Mouse (Mus musculus): Measurements from ENCODE around the gene Chchd6.

The Chchd6 gene

GRCm38 (mm10) chr6:89510154-89510553 lies 85.3 kb downstream of the Chchd6 start:
- peak; percentile 85 for ATAC-seq (ENCODE audit: low TSS enrichment)

- no peak for ATAC-seq (ENCODE audit: low TSS enrichment)
Measured at GRCm38 (mm10) chr6:89508725-89509124, 86.7 kb downstream of the Chchd6 start.

- no peak for ATAC-seq (ENCODE audit: low TSS enrichment)
Measured at GRCm38 (mm10) chr6:89508263-89508662, 87.2 kb downstream of the Chchd6 start.

- no peak for ATAC-seq (ENCODE audit: low TSS enrichment)
Measured at GRCm38 (mm10) chr6:89499961-89500360, 95.5 kb downstream of the Chchd6 start.

- peak; percentile 88 for ATAC-seq (ENCODE audit: low TSS enrichment)
Measured at GRCm38 (mm10) chr6:89498764-89499516, 96.5 kb downstream of the Chchd6 start.

- no peak for ATAC-seq (ENCODE audit: low TSS enrichment)
Measured at GRCm38 (mm10) chr6:89496916-89497315, 98.5 kb downstream of the Chchd6 start.

- ATAC-seq (ENCODE audit: low TSS enrichment), result no peak
Measured at GRCm38 (mm10) chr6:89492368-89492767, 103.1 kb downstream of the Chchd6 start.

GRCm38 (mm10) chr6:89490369-89490768 lies 105.1 kb downstream of the Chchd6 start:
- ATAC-seq (ENCODE audit: low TSS enrichment), result no peak

- no peak for ATAC-seq (ENCODE audit: low TSS enrichment)
Measured at GRCm38 (mm10) chr6:89489533-89489932, 105.9 kb downstream of the Chchd6 start.

GRCm38 (mm10) chr6:89486055-89486454 lies 109.4 kb downstream of the Chchd6 start:
- ATAC-seq (ENCODE audit: low TSS enrichment), result 0 out of 2 replicates have a peak, but pooled peaks have one; percentile 44

GRCm38 (mm10) chr6:89481192-89481591 lies 114.3 kb downstream of the Chchd6 start:
- no peak for ATAC-seq (ENCODE audit: low TSS enrichment)

GRCm38 (mm10) chr6:89467908-89468307 lies 127.5 kb downstream of the Chchd6 start:
- ATAC-seq (ENCODE audit: low TSS enrichment), result no peak

GRCm38 (mm10) chr6:89467290-89467689 lies 128.2 kb downstream of the Chchd6 start:
- no peak for ATAC-seq (ENCODE audit: low TSS enrichment)

- no peak for ATAC-seq (ENCODE audit: low TSS enrichment)
Measured at GRCm38 (mm10) chr6:89466875-89467274, 128.6 kb downstream of the Chchd6 start.

GRCm38 (mm10) chr6:89466053-89466708 lies 129.3 kb downstream of the Chchd6 start:
- peak; percentile 64 for ATAC-seq (ENCODE audit: low TSS enrichment)

- no peak for ATAC-seq (ENCODE audit: low TSS enrichment)
Measured at GRCm38 (mm10) chr6:89462223-89462760, 133.2 kb downstream of the Chchd6 start.

GRCm38 (mm10) chr6:89461250-89462222 lies 133.9 kb downstream of the Chchd6 start:
- ATAC-seq (ENCODE audit: low TSS enrichment), result peak; percentile 44; the same call in 1 of the 2 replicates

- no peak for ATAC-seq (ENCODE audit: low TSS enrichment)
Measured at GRCm38 (mm10) chr6:89459634-89460033, 135.8 kb downstream of the Chchd6 start.

- ATAC-seq (ENCODE audit: low TSS enrichment), result no peak
Measured at GRCm38 (mm10) chr6:89457601-89458000, 137.9 kb downstream of the Chchd6 start.

GRCm38 (mm10) chr6:89456409-89456961 lies 139.0 kb downstream of the Chchd6 start:
- no peak for ATAC-seq (ENCODE audit: low TSS enrichment)

- no peak for ATAC-seq (ENCODE audit: low TSS enrichment)
Measured at GRCm38 (mm10) chr6:89455523-89456000, 139.9 kb downstream of the Chchd6 start.
